Mouse (Mus musculus) heart, postnatal 14 days (tissue): Measurements from ENCODE around the gene Atp6v1g2. TPM values are rescaled to one million over a fixed set of nuclear protein-coding genes. Genes with fewer than 3 reads are reported as not detected.
"Not testable (repeated sequence)": the region's sequence is repeated elsewhere in the genome, so short reads cannot be mapped to it uniquely, and the experiment has no call there.

Source experiments
- DNase-seq, 2 experiments: peaks; one replicate each; pipeline ENCODE4 v3.0.0; 2021 to 2022
- intact Hi-C: fragments of 180-260 bp; cut with DNase I; formaldehyde crosslinking; loops from one replicate; pipeline ENCODE4 v1.15.1; 2025
- total RNA-seq, 2 experiments: library from RNA; stranded (reverse); gene quantifications; 2 replicates each; pipeline ENCODE4 v1.2.3; 2021

Atp6v1g2 gene
- total RNA-seq, 2 experiments from 2014 or later, result 4.1 to 4.4 TPM

GRCm38 (mm10) chr17:35201128-35201527, 32.3 kb upstream of the Atp6v1g2 start:
- intact Hi-C loops, result no loop called here
- DNase-seq, result no peak

- intact Hi-C loops, result loop anchor here (2.0 kb wide), 1 partner anchor 17 kb away; no protein-coding TSS in a partner anchor
- DNase-seq, result peak; percentile 64 to 69
Measured at GRCm38 (mm10) chr17:35201787-35202186, 31.7 kb upstream of the Atp6v1g2 start, which contains the start of gene Tnf. TSS of gene Tnf (minus strand) at chr17:35202007.

GRCm38 (mm10) chr17:35202442-35202841, 31.0 kb upstream of the Atp6v1g2 start:
- intact Hi-C loops, result loop anchor here (2.0 kb wide), 1 partner anchor 16 kb away; no protein-coding TSS in a partner anchor
- no peak for DNase-seq

- no peak for DNase-seq
- intact Hi-C loops, result no loop called here
Measured at GRCm38 (mm10) chr17:35204494-35205379, 28.7 kb upstream of the Atp6v1g2 start, which contains the start of gene Lta. TSS of gene Lta (minus strand) at chr17:35205351.

- no peak for DNase-seq
- intact Hi-C loops, result no loop called here
Measured at GRCm38 (mm10) chr17:35205380-35205769, 28.1 kb upstream of the Atp6v1g2 start.

GRCm38 (mm10) chr17:35209785-35210535, 23.5 kb upstream of the Atp6v1g2 start:
- no peak for DNase-seq

GRCm38 (mm10) chr17:35210593-35210992, 22.9 kb upstream of the Atp6v1g2 start:
- intact Hi-C loops, result no loop called here
- no peak for DNase-seq

More at GRCm38 (mm10) chr17:35209785-35210535, 23.5 kb upstream of the Atp6v1g2 start:
- intact Hi-C loops, result no loop called here

GRCm38 (mm10) chr17:35213071-35213470, 20.4 kb upstream of the Atp6v1g2 start:
- DNase-seq, result no peak

GRCm38 (mm10) chr17:35218516-35219193, 14.8 kb upstream of the Atp6v1g2 start:
- intact Hi-C loops, result loop anchor here (2.0 kb wide), 1 partner anchor 16 kb away; the partner anchor contains the start of gene Tnf
- DNase-seq, result peak in 1 of 2 experiments; percentile 51

More at GRCm38 (mm10) chr17:35213071-35213470, 20.4 kb upstream of the Atp6v1g2 start:
- intact Hi-C loops, result no loop called here

GRCm38 (mm10) chr17:35219601-35220041, 13.8 kb upstream of the Atp6v1g2 start:
- intact Hi-C loops, result loop anchor here (2.0 kb wide), 2 partner anchors 17 to 23 kb away; partner anchors contain the start of gene Tnf
- DNase-seq, result no peak

GRCm38 (mm10) chr17:35220156-35220952, 13.1 kb upstream of the Atp6v1g2 start, which contains the start of gene Gm16181:
TSS of gene Gm16181 (plus strand) at chr17:35220834.
- intact Hi-C loops, result loop anchor here (2.0 kb wide), 1 partner anchor 24 kb away; no protein-coding TSS in a partner anchor
- DNase-seq, result peak; percentile 72 to 74

GRCm38 (mm10) chr17:35222299-35222698, 11.2 kb upstream of the Atp6v1g2 start:
- intact Hi-C loops, result no loop called here
- no peak for DNase-seq

- intact Hi-C loops, result no loop called here
- no peak for DNase-seq
Measured at GRCm38 (mm10) chr17:35224641-35225040, 8.8 kb upstream of the Atp6v1g2 start.

GRCm38 (mm10) chr17:35225456-35225855, 8.0 kb upstream of the Atp6v1g2 start:
- no peak for DNase-seq
- intact Hi-C loops, result no loop called here

GRCm38 (mm10) chr17:35226561-35227046, 6.9 kb upstream of the Atp6v1g2 start:
- DNase-seq, result no peak
- intact Hi-C loops, result no loop called here

- intact Hi-C loops, result loop anchor here (5.0 kb wide), 2 partner anchors 34 to 104 kb away; partner anchors contain the start of gene D17H6S53E
- no peak for DNase-seq
Measured at GRCm38 (mm10) chr17:35231022-35231421, 2.4 kb upstream of the Atp6v1g2 start.

- intact Hi-C loops, result loop anchor here (1.0 to 5.0 kb wide), 3 partner anchors 35 to 105 kb away; partner anchors contain the start of gene D17H6S53E
- peak; percentile 87 to 92 for DNase-seq
Measured at GRCm38 (mm10) chr17:35232043-35232442, 1.4 kb upstream of the Atp6v1g2 start.

GRCm38 (mm10) chr17:35232659-35233058, 801 bp upstream of the Atp6v1g2 start:
- intact Hi-C loops, result loop anchor here (1.0 to 5.0 kb wide), 3 partner anchors 35 to 105 kb away; partner anchors contain the start of gene D17H6S53E
- DNase-seq, result no peak

- DNase-seq, result not testable (repeated sequence)
- intact Hi-C loops, result loop anchor here (5.0 kb wide), 2 partner anchors 37 to 107 kb away; partner anchors contain the start of gene D17H6S53E
Measured at GRCm38 (mm10) chr17:35234090-35234489, 630 bp downstream of the Atp6v1g2 start.
